Mouse (Mus musculus) liver, postnatal 0 days (tissue): ENCODE results near the gene Cks1b. TPM values are rescaled to one million over a fixed set of nuclear protein-coding genes. Genes with fewer than 3 reads are reported as not detected.

ENCODE experiments used
- ATAC-seq: fragments of 200-750 bp; cut with Nextera tagmentation; 2 replicates; pipeline ENCODE4 v1.8.0; 2017; ENCODE audit warnings: mild to moderate bottlenecking, moderate library complexity
- DNase-seq: peaks from one replicate; pipeline ENCODE4 v3.0.0-alpha.2; 2016
- H3K27ac ChIP-seq: fragments of 300-500 bp; sonication (generic); 2 replicates; pipeline ENCODE4 v1.5.1; 2014; ENCODE audit warnings: antibody characterized with exemption, moderate library complexity, mild to moderate bottlenecking, low read depth
- H3K27me3 ChIP-seq: fragments of 300-500 bp; sonication (generic); 2 replicates; pipeline ENCODE4 v1.6.1; 2014; ENCODE audit warnings: low read length, control low read depth, mixed read lengths; ENCODE audit not compliant: insufficient read depth
- H3K36me3 ChIP-seq: fragments of 300-500 bp; sonication (generic); replicated peaks from 2 replicates; pipeline ENCODE4 v1.6.1; 2014; ENCODE audit warnings: mild to moderate bottlenecking, control low read depth, low read length, moderate library complexity, mixed read lengths; ENCODE audit not compliant: insufficient read depth
- H3K4me1 ChIP-seq: fragments of 300-500 bp; sonication (generic); 2 replicates; pipeline ENCODE4 v1.6.1; 2014; ENCODE audit warnings: antibody characterized with exemption, mild to moderate bottlenecking, control low read depth; ENCODE audit not compliant: insufficient read depth
- H3K4me2 ChIP-seq: fragments of 300-500 bp; sonication (generic); 2 replicates; pipeline ENCODE4 v1.6.1; 2014; ENCODE audit warnings: low read depth, mild to moderate bottlenecking, low read length, moderate library complexity, mixed read lengths
- H3K4me3 ChIP-seq: fragments of 300-500 bp; sonication (generic); 2 replicates; pipeline ENCODE4 v1.5.1; 2014; ENCODE audit warnings: low read depth, low read length
- H3K9ac ChIP-seq: fragments of 300-500 bp; sonication (generic); replicated peaks from 2 replicates; pipeline ENCODE4 v1.6.1; 2014; ENCODE audit warnings: mild to moderate bottlenecking, moderate library complexity
- H3K9me3 ChIP-seq: fragments of 300-500 bp; sonication (generic); 2 replicates; pipeline ENCODE4 v1.6.1; 2016; ENCODE audit warnings: mild to moderate bottlenecking, control low read depth, low read length, mixed read lengths
- CTCF ChIP-seq: sonication (generic); IDR thresholded peaks from 2 replicates; pipeline ENCODE4 v1.5.1; 2016; ENCODE audit warnings: antibody characterized with exemption, low read depth
- EP300 ChIP-seq: IDR thresholded peaks from 2 replicates; pipeline ENCODE4 v1.6.1; 2016; ENCODE audit warnings: antibody characterized with exemption, low read depth, mild to moderate bottlenecking
- WGBS: fragments of 180-500 bp; shearing (Covaris S2); extraction: QIAGEN DNeasy Blood & Tissue Kit; methylation state at CpG from one replicate; pipeline ENCODE4 v1.1.7; 2014; ENCODE audit not compliant: insufficient replicate concordance; 5-methylcytosine and 5-hydroxymethylcytosine counted together
- polyA plus RNA-seq: library from polyadenylated mRNA; unstranded; fragments of >200 nt; fragmentation: Nextera tagmentation; extraction: Ambion mirVana; gene quantifications from 2 replicates; pipeline ENCODE4 v1.2.1, GENCODE M21; 2015

Gene Cks1b
- polyA plus RNA-seq, result 130 and 141 TPM in 2 replicates

- Histone ChIP-seq H3K4me2 (peak within 1 kb of the TSS; percentile 96), H3K4me3 (peak within 1 kb of the TSS; percentile 67), H3K9me3 (no peaks in the 10 kb centered on the region), H3K4me1 (peaks cover 43% of the 10 kb centered on the region), H3K36me3 (peaks cover 29% of the 10 kb centered on the region), H3K27me3 (no peaks in the 10 kb centered on the region), H3K9ac (peak within 1 kb of the TSS; percentile 73), H3K27ac (peak within 1 kb of the TSS; percentile 97)
- DNase-seq (peak; percentile 94), ATAC-seq (peak; percentile 93)
- under 1% methylated on average over 39 of the region's 39 CpGs for WGBS
- TF ChIP-seq CTCF, result no peak
- no peak for TF ChIP-seq EP300
Observed at GRCm38 (mm10) chr3:89418170-89418860, at the start of gene Cks1b, which contains the start of gene Shc1. TSS of gene Cks1b (minus strand) at chr3:89418383. TSS of gene Shc1 (plus strand) at chr3:89418443.

GRCm38 (mm10) chr3:89458965-89459807 is 41.0 kb upstream of the Cks1b start:
- Histone ChIP-seq H3K4me2 (peak overlapping the region; percentile 93), H3K9me3 (no peaks in the 10 kb centered on the region), H3K4me1 (peaks cover 20% of the 10 kb centered on the region), H3K36me3 (no peaks in the 10 kb centered on the region), H3K4me3 (peak overlapping the region; percentile 67), H3K9ac (peak overlapping the region; percentile 70), H3K27ac (peak overlapping the region; percentile 62), H3K27me3 (no peaks in the 10 kb centered on the region)
- no peak for TF ChIP-seq EP300
- no peak for TF ChIP-seq CTCF
- ATAC-seq (peak; percentile 93), DNase-seq (peak; percentile 96)
- 3% methylated on average over 34 of the region's 36 CpGs for WGBS

GRCm38 (mm10) chr3:89458372-89458964 is 40.3 kb upstream of the Cks1b start:
- TF ChIP-seq CTCF (no peak), EP300 (no peak)
- peak overlapping the region; percentile 93 for H3K4me2 ChIP-seq
- H3K27ac ChIP-seq, result peak overlapping the region; percentile 62
- H3K4me1 ChIP-seq, result peaks cover 20% of the 10 kb centered on the region
- DNase-seq (peak; percentile 30), ATAC-seq (peak; percentile 75)
- no peaks in the 10 kb centered on the region for H3K36me3 ChIP-seq
- no peaks in the 10 kb centered on the region for H3K9me3 ChIP-seq
- WGBS, result 38% methylated on average over 13 of the region's 13 CpGs
- H3K4me3 ChIP-seq, result peak overlapping the region; percentile 67
- no peak overlapping the region for H3K9ac ChIP-seq
- H3K27me3 ChIP-seq, result no peaks in the 10 kb centered on the region

- Histone ChIP-seq H3K4me2 (peak overlapping the region; percentile 31; the same call in 1 of the 2 replicates), H3K9ac (no peak overlapping the region), H3K9me3 (no peaks in the 10 kb centered on the region), H3K4me3 (no peak overlapping the region), H3K27me3 (no peaks in the 10 kb centered on the region), H3K27ac (no peak overlapping the region), H3K4me1 (peaks cover 20% of the 10 kb centered on the region), H3K36me3 (no peaks in the 10 kb centered on the region)
- DNase-seq, result peak; percentile 89
- TF ChIP-seq CTCF (peak; percentile 91), EP300 (no peak)
- 41% methylated on average over 10 of the region's 10 CpGs for WGBS
- no peak; the same call in 1 of the 2 replicates for ATAC-seq
Observed at GRCm38 (mm10) chr3:89456726-89457665, 38.8 kb upstream of the Cks1b start.

- TF ChIP-seq EP300 (no peak), CTCF (no peak)
- peaks cover 20% of the 10 kb centered on the region for H3K4me1 ChIP-seq
Observed at GRCm38 (mm10) chr3:89455786-89456285, 37.7 kb upstream of the Cks1b start.

More at GRCm38 (mm10) chr3:89455786-89456285, 37.7 kb upstream of the Cks1b start:
- DNase-seq, result no peak
- 80% methylated on average over 1 of the region's 1 CpGs for whole genome bisulfite sequencing
- Histone ChIP-seq H3K9ac (no peak overlapping the region), H3K36me3 (no peaks in the 10 kb centered on the region), H3K4me2 (no peak overlapping the region), H3K27ac (no peak overlapping the region), H3K4me3 (no peak overlapping the region), H3K9me3 (no peaks in the 10 kb centered on the region), H3K27me3 (no peaks in the 10 kb centered on the region)
- no peak for ATAC-seq
